Mouse (Mus musculus) stomach, postnatal 0 days (tissue): ENCODE measurements around the gene Fbxo21.

Source experiments
- CTCF ChIP-seq: IDR thresholded peaks from 2 replicates; pipeline ENCODE4 v1.5.1; 2016; ENCODE audit warnings: antibody characterized with exemption, low read depth, mild to moderate bottlenecking, moderate library complexity
- EP300 ChIP-seq: optimal IDR thresholded peaks from 2 replicates; pipeline ENCODE3; 2016; ENCODE audit warnings: antibody characterized with exemption

- peak; percentile 27; the same call in 1 of the 2 replicates for TF ChIP-seq CTCF
- no peak for TF ChIP-seq EP300
These were observed 48.0 kb upstream of the Fbxo21 start for GRCm38 (mm10) chr5:117928553-117928952.
